Mouse (Mus musculus) liver, embryonic 15.5 days (tissue): ENCODE results near the gene Sh3bp5. TPM values are rescaled to one million over a fixed set of nuclear protein-coding genes. Genes with fewer than 3 reads are reported as not detected.
"Not testable (repeated sequence)": the region's sequence is repeated elsewhere in the genome, so short reads cannot be mapped to it uniquely, and the experiment has no call there.

Experiments
- ATAC-seq: fragments of 200-750 bp; cut with Nextera tagmentation; 2 replicates; pipeline ENCODE4 v1.8.0; 2017; ENCODE audit warnings: moderate number of reproducible peaks, mild to moderate bottlenecking, moderate library complexity; ENCODE audit not compliant: insufficient read depth
- H3K27ac ChIP-seq: fragments of 300-500 bp; sonication (generic); replicated peaks from 2 replicates; pipeline ENCODE4 v1.5.1; 2015; ENCODE audit warnings: mild to moderate bottlenecking, inconsistent platforms
- H3K27me3 ChIP-seq: fragments of 300-500 bp; sonication (generic); 2 replicates; pipeline ENCODE4 v1.6.1; 2015; ENCODE audit warnings: mild to moderate bottlenecking, inconsistent platforms
- H3K36me3 ChIP-seq: fragments of 300-500 bp; sonication (generic); replicated peaks from 2 replicates; pipeline ENCODE4 v1.6.1; 2015; ENCODE audit warnings: moderate library complexity, mild to moderate bottlenecking, inconsistent platforms
- H3K4me1 ChIP-seq: fragments of 300-500 bp; sonication (generic); replicated peaks from 2 replicates; pipeline ENCODE4 v1.6.1; 2015; ENCODE audit warnings: inconsistent platforms
- H3K4me2 ChIP-seq: fragments of 300-500 bp; sonication (generic); 2 replicates; pipeline ENCODE4 v1.6.1; 2015; ENCODE audit warnings: moderate library complexity, mild to moderate bottlenecking, inconsistent platforms
- H3K4me3 ChIP-seq: fragments of 300-500 bp; sonication (generic); replicated peaks from 2 replicates; pipeline ENCODE4 v1.5.1; 2015; ENCODE audit warnings: mild to moderate bottlenecking, inconsistent platforms
- H3K9ac ChIP-seq: fragments of 300-500 bp; sonication (generic); 2 replicates; pipeline ENCODE4 v1.6.1; 2015; ENCODE audit warnings: moderate library complexity, mild to moderate bottlenecking, inconsistent platforms
- H3K9me3 ChIP-seq: fragments of 300-500 bp; sonication (generic); replicated peaks from 2 replicates; pipeline ENCODE4 v1.6.1; 2016; ENCODE audit warnings: inconsistent platforms
- WGBS: fragments of 180-500 bp; shearing (Covaris S2); methylation state at CpG from one replicate; pipeline ENCODE4 v1.1.7; 2015; ENCODE audit warnings: mixed read lengths; ENCODE audit not compliant: insufficient replicate concordance; 5-methylcytosine and 5-hydroxymethylcytosine counted together
- polyA plus RNA-seq: library from polyadenylated mRNA; unstranded; fragments of >200 nt; fragmentation: Nextera tagmentation; extraction: Ambion mirVana; gene quantifications from 2 replicates; pipeline ENCODE4 v1.2.1, GENCODE M21; 2015

The Sh3bp5 gene
- 16.9 and 21.5 TPM in 2 replicates for polyA plus RNA-seq

GRCm38 (mm10) chr14:31435930-31436693 lies at the start of gene Sh3bp5:
Gene Sh3bp5, minus strand, starts transcription at chr14:31436078.
- ATAC-seq = peak; percentile 78
- H3K36me3 ChIP-seq = no peaks in the 10 kb centered on the region
- peak within 1 kb of the TSS; percentile 77 for H3K4me2 ChIP-seq
- peak within 1 kb of the TSS; percentile 66 for H3K4me3 ChIP-seq
- H3K4me1 ChIP-seq = peaks cover 52% of the 10 kb centered on the region
- 6% methylated on average over 49 of the region's 49 CpGs for WGBS
- no peaks in the 10 kb centered on the region for H3K9me3 ChIP-seq
- peak within 1 kb of the TSS; percentile 63 for H3K9ac ChIP-seq
- H3K27me3 ChIP-seq = peaks cover 55% of the 10 kb centered on the region
- H3K27ac ChIP-seq = peak within 1 kb of the TSS; percentile 72

- H3K27me3 ChIP-seq = no peaks in the 10 kb centered on the region
These were observed 46.5 kb upstream of the Sh3bp5 start for GRCm38 (mm10) chr14:31482417-31482816.

GRCm38 (mm10) chr14:31473297-31473696 lies 37.4 kb upstream of the Sh3bp5 start:
- H3K4me1 ChIP-seq = no peaks in the 10 kb centered on the region
- H3K27me3 ChIP-seq = no peaks in the 10 kb centered on the region
- H3K36me3 ChIP-seq = 0 out of 2 replicates have a peak, but pooled peaks cover 6% of the 10 kb centered on the region
- no peak overlapping the region for H3K27ac ChIP-seq
- H3K9ac ChIP-seq = no peak overlapping the region
- no peak overlapping the region for H3K4me2 ChIP-seq
- 69% methylated on average over 2 of the region's 2 CpGs for WGBS
- no peaks in the 10 kb centered on the region for H3K9me3 ChIP-seq
- no peak overlapping the region for H3K4me3 ChIP-seq
- no peak for ATAC-seq

More at GRCm38 (mm10) chr14:31482417-31482816, 46.5 kb upstream of the Sh3bp5 start:
- no peak overlapping the region for H3K4me2 ChIP-seq
- WGBS = 65% methylated on average over 5 of the region's 5 CpGs
- H3K36me3 ChIP-seq = peaks cover 96% of the 10 kb centered on the region
- no peak overlapping the region for H3K4me3 ChIP-seq
- H3K27ac ChIP-seq = no peak overlapping the region
- no peaks in the 10 kb centered on the region for H3K9me3 ChIP-seq
- ATAC-seq = no peak
- H3K9ac ChIP-seq = no peak overlapping the region
- H3K4me1 ChIP-seq = no peaks in the 10 kb centered on the region

GRCm38 (mm10) chr14:31472451-31473061 lies 36.7 kb upstream of the Sh3bp5 start:
- ATAC-seq = no peak
- no peaks in the 10 kb centered on the region for H3K4me1 ChIP-seq
- H3K4me2 ChIP-seq = no peak overlapping the region
- H3K9ac ChIP-seq = no peak overlapping the region
- H3K36me3 ChIP-seq = no peaks in the 10 kb centered on the region
- no peaks in the 10 kb centered on the region for H3K9me3 ChIP-seq
- no peak overlapping the region for H3K4me3 ChIP-seq
- no peaks in the 10 kb centered on the region for H3K27me3 ChIP-seq
- 3% methylated on average over 5 of the region's 5 CpGs for WGBS
- H3K27ac ChIP-seq = no peak overlapping the region

GRCm38 (mm10) chr14:31469711-31470110 lies 33.8 kb upstream of the Sh3bp5 start:
- ATAC-seq = no peak
- H3K4me1 ChIP-seq = no peaks in the 10 kb centered on the region
- no peak overlapping the region for H3K9ac ChIP-seq
- H3K4me3 ChIP-seq = no peak overlapping the region
- WGBS = 53% methylated on average over 4 of the region's 4 CpGs
- no peak overlapping the region for H3K27ac ChIP-seq
- H3K36me3 ChIP-seq = no peaks in the 10 kb centered on the region
- H3K9me3 ChIP-seq = no peaks in the 10 kb centered on the region
- no peaks in the 10 kb centered on the region for H3K27me3 ChIP-seq
- no peak overlapping the region for H3K4me2 ChIP-seq

GRCm38 (mm10) chr14:31464176-31464575 lies 28.3 kb upstream of the Sh3bp5 start:
- WGBS = 56% methylated on average over 8 of the region's 8 CpGs
- no peak for ATAC-seq
- H3K9me3 ChIP-seq = no peaks in the 10 kb centered on the region
- no peak overlapping the region for H3K27ac ChIP-seq
- H3K4me2 ChIP-seq = no peak overlapping the region
- no peak overlapping the region for H3K4me3 ChIP-seq
- H3K27me3 ChIP-seq = no peaks in the 10 kb centered on the region
- no peaks in the 10 kb centered on the region for H3K36me3 ChIP-seq
- H3K9ac ChIP-seq = no peak overlapping the region
- no peaks in the 10 kb centered on the region for H3K4me1 ChIP-seq

- Histone ChIP-seq H3K4me3 (no peak overlapping the region), H3K9ac (no peak overlapping the region), H3K4me1 (no peaks in the 10 kb centered on the region), H3K9me3 (no peaks in the 10 kb centered on the region), H3K4me2 (no peak overlapping the region), H3K27ac (no peak overlapping the region), H3K36me3 (no peaks in the 10 kb centered on the region), H3K27me3 (no peaks in the 10 kb centered on the region)
- 66% methylated on average over 6 of the region's 6 CpGs for WGBS
- no peak for ATAC-seq
These were observed 27.0 kb upstream of the Sh3bp5 start for GRCm38 (mm10) chr14:31462886-31463285.

- not testable (repeated sequence) for H3K27me3 ChIP-seq, H3K27ac ChIP-seq, H3K36me3 ChIP-seq, ATAC-seq, H3K9me3 ChIP-seq, H3K9ac ChIP-seq, H3K4me1 ChIP-seq, H3K4me2 ChIP-seq, H3K4me3 ChIP-seq
- 68% methylated on average over 5 of the region's 5 CpGs for WGBS
These were observed 26.3 kb upstream of the Sh3bp5 start for GRCm38 (mm10) chr14:31462226-31462625.

- Histone ChIP-seq H3K9ac (no peak overlapping the region), H3K4me1 (no peaks in the 10 kb centered on the region), H3K4me3 (no peak overlapping the region), H3K4me2 (no peak overlapping the region), H3K9me3 (no peaks in the 10 kb centered on the region), H3K27ac (no peak overlapping the region), H3K27me3 (no peaks in the 10 kb centered on the region), H3K36me3 (no peaks in the 10 kb centered on the region)
- no peak for ATAC-seq
- 78% methylated on average over 12 of the region's 12 CpGs for WGBS
These were observed 22.1 kb upstream of the Sh3bp5 start for GRCm38 (mm10) chr14:31458006-31458405.

GRCm38 (mm10) chr14:31456064-31456721 lies 20.3 kb upstream of the Sh3bp5 start:
- 59% methylated on average over 6 of the region's 6 CpGs for WGBS
- Histone ChIP-seq H3K27ac (no peak overlapping the region), H3K4me2 (no peak overlapping the region), H3K9me3 (no peaks in the 10 kb centered on the region), H3K4me3 (no peak overlapping the region), H3K36me3 (no peaks in the 10 kb centered on the region), H3K9ac (no peak overlapping the region), H3K4me1 (no peaks in the 10 kb centered on the region), H3K27me3 (no peaks in the 10 kb centered on the region)
- no peak for ATAC-seq

- no peak overlapping the region for H3K4me2 ChIP-seq
- no peaks in the 10 kb centered on the region for H3K36me3 ChIP-seq
- H3K27me3 ChIP-seq = no peaks in the 10 kb centered on the region
- H3K4me1 ChIP-seq = no peaks in the 10 kb centered on the region
- H3K9me3 ChIP-seq = no peaks in the 10 kb centered on the region
- 80% methylated on average over 8 of the region's 8 CpGs for WGBS
- no peak overlapping the region for H3K27ac ChIP-seq
- no peak overlapping the region for H3K4me3 ChIP-seq
- no peak overlapping the region for H3K9ac ChIP-seq
- ATAC-seq = no peak
These were observed 19.1 kb upstream of the Sh3bp5 start for GRCm38 (mm10) chr14:31454849-31455566.
